Mouse (Mus musculus): ENCODE data around the gene Ezh1. TPM values are rescaled to one million over a fixed set of nuclear protein-coding genes. Genes with fewer than 3 reads are reported as not detected.

Gene Ezh1
- polyA plus RNA-seq, 1 experiment from 2014 or later = 9.8 TPM

Other genes starting within 250 kb of the Ezh1 start
- 45.3 and 47.1 TPM in 2 replicates for gene Atp6v0a1, start 217.0 kb downstream of the Ezh1 start, polyA plus RNA-seq (2015; fragmentation: Nextera tagmentation; extraction: Ambion mirVana)
- gene Naglu, start 156.5 kb downstream of the Ezh1 start, polyA plus RNA-seq (2015; fragmentation: Nextera tagmentation; extraction: Ambion mirVana) = 7.1 and 7.5 TPM in 2 replicates
- 0.29 and 0.39 TPM in 2 replicates for gene Hsd17b1, start 148.1 kb downstream of the Ezh1 start, polyA plus RNA-seq (2015; fragmentation: Nextera tagmentation; extraction: Ambion mirVana)
- 18.9 and 22.9 TPM in 2 replicates for gene Coasy, start 143.9 kb downstream of the Ezh1 start, polyA plus RNA-seq (2015; fragmentation: Nextera tagmentation; extraction: Ambion mirVana)
- gene Mlx, start 139.2 kb downstream of the Ezh1 start, polyA plus RNA-seq (2015; fragmentation: Nextera tagmentation; extraction: Ambion mirVana) = 24.2 and 26.7 TPM in 2 replicates
- 15.2 and 15.4 TPM in 2 replicates for gene Psmc3ip, start 131.0 kb downstream of the Ezh1 start, polyA plus RNA-seq (2015; fragmentation: Nextera tagmentation; extraction: Ambion mirVana)
- gene Retreg3, start 106.6 kb downstream of the Ezh1 start, polyA plus RNA-seq (2015; fragmentation: Nextera tagmentation; extraction: Ambion mirVana) = 13.4 and 13.6 TPM in 2 replicates
- gene Tubg1, start 106.5 kb downstream of the Ezh1 start, polyA plus RNA-seq (2015; fragmentation: Nextera tagmentation; extraction: Ambion mirVana) = 38.3 and 38.9 TPM in 2 replicates
- 0.05 and 0.24 TPM in 2 replicates for gene Tubg2, start 70.6 kb downstream of the Ezh1 start, polyA plus RNA-seq (2015; fragmentation: Nextera tagmentation; extraction: Ambion mirVana)
- gene Cntnap1, start 55.9 kb downstream of the Ezh1 start, polyA plus RNA-seq (2015; fragmentation: Nextera tagmentation; extraction: Ambion mirVana) = 0.07 and 0.12 TPM in 2 replicates
- gene Plekhh3, start 55.1 kb downstream of the Ezh1 start, polyA plus RNA-seq (2015; fragmentation: Nextera tagmentation; extraction: Ambion mirVana) = 1.5 and 1.9 TPM in 2 replicates
- gene Ccr10, start 51.0 kb downstream of the Ezh1 start, polyA plus RNA-seq (2015; fragmentation: Nextera tagmentation; extraction: Ambion mirVana) = 0.05 TPM in 1 of 2 replicates, not detected in the other
- 20.3 and 25.4 TPM in 2 replicates for gene Ramp2, start 19.6 kb upstream of the Ezh1 start, polyA plus RNA-seq (2015; fragmentation: Nextera tagmentation; extraction: Ambion mirVana)
- 77.2 and 81.7 TPM in 2 replicates for gene Vps25, start 27.2 kb upstream of the Ezh1 start, polyA plus RNA-seq (2015; fragmentation: Nextera tagmentation; extraction: Ambion mirVana)
- gene Wnk4, start 34.1 kb upstream of the Ezh1 start, polyA plus RNA-seq (2015; fragmentation: Nextera tagmentation; extraction: Ambion mirVana) = 5.1 and 6.7 TPM in 2 replicates
- 0.67 TPM in 2 replicates for gene Cntd1, start 52.5 kb upstream of the Ezh1 start, polyA plus RNA-seq (2015; fragmentation: Nextera tagmentation; extraction: Ambion mirVana)
- gene Coa3, start 52.7 kb upstream of the Ezh1 start, polyA plus RNA-seq (2015; fragmentation: Nextera tagmentation; extraction: Ambion mirVana) = 80.5 and 87.1 TPM in 2 replicates
- gene Becn1, start 75.8 kb upstream of the Ezh1 start, polyA plus RNA-seq (2015; fragmentation: Nextera tagmentation; extraction: Ambion mirVana) = 94.0 and 97.1 TPM in 2 replicates
- 189 and 190 TPM in 2 replicates for gene Psme3, start 89.8 kb upstream of the Ezh1 start, polyA plus RNA-seq (2015; fragmentation: Nextera tagmentation; extraction: Ambion mirVana)
- 1.4 and 1.5 TPM in 2 replicates for gene Aoc2, start 98.6 kb upstream of the Ezh1 start, polyA plus RNA-seq (2015; fragmentation: Nextera tagmentation; extraction: Ambion mirVana)
- 0.06 TPM in 1 of 2 replicates, not detected in the other for gene Aoc3, start 104.1 kb upstream of the Ezh1 start, polyA plus RNA-seq (2015; fragmentation: Nextera tagmentation; extraction: Ambion mirVana)
- not detected in 2 replicates for gene G6pc, start 141.1 kb upstream of the Ezh1 start, polyA plus RNA-seq (2015; fragmentation: Nextera tagmentation; extraction: Ambion mirVana)
- 37.2 and 37.3 TPM in 2 replicates for gene Aarsd1, start 191.2 kb upstream of the Ezh1 start, polyA plus RNA-seq (2015; fragmentation: Nextera tagmentation; extraction: Ambion mirVana)
- 2.1 and 3.1 TPM in 2 replicates for gene Gm27029, start 198.3 kb upstream of the Ezh1 start, polyA plus RNA-seq (2015; fragmentation: Nextera tagmentation; extraction: Ambion mirVana)
- 5.7 TPM in 2 replicates for gene Rundc1, start 198.6 kb upstream of the Ezh1 start, polyA plus RNA-seq (2015; fragmentation: Nextera tagmentation; extraction: Ambion mirVana)
- gene Ptges3l, start 198.9 kb upstream of the Ezh1 start, polyA plus RNA-seq (2015; fragmentation: Nextera tagmentation; extraction: Ambion mirVana) = 1.3 and 1.4 TPM in 2 replicates
- gene Rpl27, start 215.8 kb upstream of the Ezh1 start, polyA plus RNA-seq (2015; fragmentation: Nextera tagmentation; extraction: Ambion mirVana) = 149 and 195 TPM in 2 replicates
- 29.6 and 30.4 TPM in 2 replicates for gene Ifi35, start 221.9 kb upstream of the Ezh1 start, polyA plus RNA-seq (2015; fragmentation: Nextera tagmentation; extraction: Ambion mirVana)
- gene Rnd2, start 238.5 kb upstream of the Ezh1 start, polyA plus RNA-seq (2015; fragmentation: Nextera tagmentation; extraction: Ambion mirVana) = 2.0 and 2.1 TPM in 2 replicates
- gene Vat1, start 239.8 kb upstream of the Ezh1 start, polyA plus RNA-seq (2015; fragmentation: Nextera tagmentation; extraction: Ambion mirVana) = 10.0 and 10.8 TPM in 2 replicates